Mouse (Mus musculus) left cerebral cortex, adult 9 months (tissue): ENCODE results near the gene Csnk1d.

ENCODE experiments used
- DNase-seq, 2 experiments: peaks; one replicate each; pipeline ENCODE4 v3.0.0; 2022; ENCODE audit warnings: low spot score in 2 of 2

Csnk1d gene

DNA sequence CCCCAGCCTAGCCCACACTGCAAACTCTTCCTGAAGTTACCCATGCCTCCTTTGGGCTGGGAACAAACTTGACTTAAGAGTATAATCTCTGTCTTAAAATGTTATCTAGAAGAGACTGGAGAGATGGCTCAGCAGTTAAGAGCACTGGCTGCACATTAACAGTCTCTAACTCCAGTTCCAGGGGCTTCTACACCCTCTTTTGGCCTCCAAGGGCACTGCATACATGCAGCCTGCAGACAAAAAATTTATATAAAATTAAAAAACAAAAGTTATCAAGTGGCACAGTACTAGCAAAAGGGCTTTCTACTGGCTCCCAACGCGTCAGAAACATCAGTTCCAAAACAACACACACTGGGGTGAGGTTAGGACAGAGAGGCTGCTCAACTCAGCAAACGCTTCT, 3.5 kb downstream of the Csnk1d start:
- DNase-seq = no peak

DNA sequence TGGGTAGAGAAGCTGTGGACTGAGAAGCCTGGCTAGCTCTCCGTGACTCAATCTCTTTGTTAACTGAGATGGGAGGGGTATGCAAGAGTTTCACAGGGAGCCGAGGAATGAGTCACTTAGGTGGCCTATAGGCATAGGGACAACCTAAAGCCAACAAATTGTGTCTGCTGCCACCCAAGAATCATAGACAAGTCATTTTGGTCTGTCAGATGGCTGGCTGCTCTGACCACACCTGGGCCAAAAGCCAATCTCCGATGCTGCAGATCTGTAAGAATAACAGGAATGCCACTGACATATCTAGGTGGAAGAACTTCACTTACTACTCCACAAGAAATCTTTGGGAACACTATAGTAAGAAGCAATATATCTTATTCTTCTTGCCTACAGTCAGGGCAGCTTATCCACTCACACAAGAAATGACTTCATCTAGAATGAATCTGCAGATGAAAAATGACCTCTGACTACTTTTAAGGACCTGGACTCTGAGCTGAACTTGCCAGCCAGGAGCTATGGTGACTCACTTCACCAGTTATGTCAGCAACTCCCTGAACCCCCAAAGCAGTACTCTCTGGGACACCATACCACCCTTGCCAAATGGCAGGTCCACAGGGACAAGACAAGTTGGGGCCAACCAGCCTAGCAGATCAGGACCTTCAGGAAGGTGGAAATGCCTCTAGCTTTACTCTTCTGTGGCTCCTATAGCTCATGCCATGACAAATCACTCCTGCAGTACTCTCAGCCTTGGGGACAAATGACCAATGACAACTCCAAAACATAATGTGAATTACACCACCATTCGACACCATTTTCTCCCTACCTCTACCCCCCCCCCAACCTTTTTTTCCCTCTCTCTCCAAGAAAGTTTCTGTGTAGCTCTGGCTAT, 6.4 kb downstream of the Csnk1d start:
- no peak for DNase-seq

DNA sequence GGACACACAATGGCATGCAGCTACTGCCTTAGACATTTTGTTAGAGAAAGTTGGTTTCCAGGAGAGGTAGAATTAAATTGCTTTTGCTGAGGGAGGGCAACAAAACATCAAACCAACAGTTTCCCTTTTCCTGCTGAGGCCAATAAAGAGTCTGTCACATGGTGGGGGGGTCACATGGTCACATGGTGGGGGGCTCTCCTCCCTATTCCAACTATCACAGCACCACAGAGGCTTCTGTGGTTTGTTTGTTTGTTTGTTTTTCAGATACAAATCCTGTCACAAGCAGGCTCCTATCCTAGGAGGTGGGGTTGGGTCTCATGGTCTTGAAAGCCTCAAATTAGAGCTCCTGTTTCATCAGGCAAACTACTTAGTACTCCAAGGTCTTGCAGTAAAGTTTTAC, 8.7 kb downstream of the Csnk1d start:
- DNase-seq = no peak

DNA sequence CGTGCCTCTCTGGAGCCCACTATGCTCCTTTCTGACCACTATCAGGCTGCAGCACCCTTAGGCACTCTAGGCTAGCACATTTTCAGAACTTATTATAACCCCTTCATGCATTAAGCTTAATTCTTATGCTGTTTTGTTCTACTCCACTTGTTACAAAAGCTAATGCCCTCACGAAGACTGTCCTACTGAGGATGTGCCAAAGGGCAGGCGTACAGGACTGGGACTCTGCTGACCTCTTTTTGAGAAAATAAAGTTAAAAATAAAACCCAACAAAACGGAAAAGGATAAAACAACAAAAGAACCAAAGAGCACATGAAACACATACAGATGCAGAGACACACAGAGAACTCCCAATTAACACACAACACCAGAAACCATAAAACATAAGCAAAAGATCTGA, 9.5 kb downstream of the Csnk1d start:
- DNase-seq = no peak

DNA sequence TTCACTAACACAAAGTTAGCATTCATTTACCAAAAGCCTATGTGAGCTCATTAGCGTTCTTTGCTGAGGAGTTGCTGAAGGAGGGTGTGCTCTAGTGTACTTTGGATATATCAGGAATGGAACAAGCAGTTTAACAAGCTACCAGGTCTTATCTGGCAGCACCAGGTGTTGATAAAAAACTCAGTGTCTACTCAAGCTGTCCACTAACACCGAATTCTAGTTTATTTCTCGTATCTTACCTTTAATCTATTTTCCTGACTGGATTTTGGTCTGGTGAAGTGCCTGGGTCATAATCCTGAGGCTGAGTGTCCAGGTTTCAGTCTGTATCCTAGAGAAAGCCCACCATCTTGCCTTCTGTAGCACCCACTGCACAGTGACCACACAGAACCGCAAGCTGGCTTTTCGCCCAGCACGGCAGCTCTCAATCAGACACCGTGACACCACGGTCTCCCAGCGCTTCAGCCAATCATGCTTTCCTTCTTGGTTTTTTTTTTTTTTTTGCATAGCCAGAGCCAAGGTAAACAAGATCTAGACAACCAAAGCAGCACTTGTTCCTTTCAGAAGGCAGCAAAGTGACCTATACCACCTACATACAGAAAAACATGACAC, 10.6 kb downstream of the Csnk1d start:
- DNase-seq = no peak

DNA sequence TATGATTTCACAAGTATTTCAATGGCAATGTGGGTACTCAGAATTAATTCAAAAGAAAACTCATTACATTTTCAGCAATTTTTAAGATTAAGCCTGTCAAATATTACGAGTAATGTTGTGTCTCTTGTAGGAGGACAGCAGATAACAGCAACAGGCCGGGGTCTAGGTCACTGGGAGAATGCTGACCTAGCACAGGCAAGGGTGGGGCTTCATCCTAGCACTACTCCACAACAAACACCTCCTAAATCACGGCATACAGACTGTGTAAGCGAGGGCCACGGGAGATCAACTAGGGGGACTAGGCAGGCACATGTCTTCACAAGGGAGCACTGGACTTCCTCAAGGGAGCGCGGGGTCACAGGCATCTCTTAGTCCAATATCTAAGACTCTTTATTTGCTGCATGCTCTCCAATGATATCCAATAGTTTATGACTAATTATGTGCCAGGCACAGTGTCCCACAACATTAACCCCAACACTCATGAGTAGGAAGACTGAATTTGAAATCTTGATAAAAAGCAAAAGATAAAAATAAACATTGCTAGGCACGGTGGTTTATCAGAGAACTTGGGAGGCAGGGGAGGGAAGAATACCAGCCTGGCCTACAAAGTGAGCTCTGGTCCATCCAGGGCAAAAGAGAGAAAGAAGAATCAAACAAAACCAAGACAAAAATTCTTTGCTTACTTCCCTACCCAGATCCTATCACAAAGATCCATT, 11.3 kb downstream of the Csnk1d start:
- no peak for DNase-seq

DNA sequence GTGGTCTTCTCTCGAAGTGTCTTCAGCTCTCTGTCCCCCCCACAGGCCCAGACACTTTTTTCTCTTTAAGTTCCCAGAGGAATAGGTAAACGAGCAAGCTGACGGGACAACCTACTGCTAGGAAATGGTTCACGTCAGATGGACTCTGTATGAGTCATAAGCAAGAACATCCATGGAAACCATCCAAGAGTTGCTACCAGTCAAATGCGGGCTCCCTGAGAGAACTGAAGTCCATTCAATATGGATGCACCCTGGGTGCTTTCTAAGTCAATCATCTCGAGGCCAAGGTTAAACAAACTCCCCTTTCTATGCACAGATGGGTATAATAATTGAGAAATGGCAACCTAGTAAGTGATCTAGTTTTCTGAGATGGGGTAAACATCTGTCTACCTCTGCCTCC, 17.8 kb downstream of the Csnk1d start:
- DNase-seq = no peak

DNA sequence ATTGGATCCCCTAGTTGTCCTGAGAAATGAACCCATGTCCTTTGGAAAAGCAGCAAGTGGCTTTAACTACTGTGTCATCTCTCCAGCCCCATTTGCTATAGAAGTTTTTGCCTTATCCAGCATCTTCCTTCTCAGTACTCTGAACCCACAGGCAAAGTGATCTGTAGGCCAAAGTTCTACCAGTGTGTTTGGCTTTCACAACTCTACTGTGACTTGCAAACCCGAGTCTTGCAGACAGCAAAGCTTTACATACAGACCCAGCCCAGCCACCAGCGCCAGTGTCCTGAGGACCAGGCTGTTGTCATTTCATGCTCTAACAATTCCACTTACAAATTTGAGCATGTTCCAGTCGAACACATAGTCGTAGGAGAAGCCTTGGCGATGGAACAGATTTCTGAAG, 19.9 kb downstream of the Csnk1d start:
- no peak for DNase-seq

DNA sequence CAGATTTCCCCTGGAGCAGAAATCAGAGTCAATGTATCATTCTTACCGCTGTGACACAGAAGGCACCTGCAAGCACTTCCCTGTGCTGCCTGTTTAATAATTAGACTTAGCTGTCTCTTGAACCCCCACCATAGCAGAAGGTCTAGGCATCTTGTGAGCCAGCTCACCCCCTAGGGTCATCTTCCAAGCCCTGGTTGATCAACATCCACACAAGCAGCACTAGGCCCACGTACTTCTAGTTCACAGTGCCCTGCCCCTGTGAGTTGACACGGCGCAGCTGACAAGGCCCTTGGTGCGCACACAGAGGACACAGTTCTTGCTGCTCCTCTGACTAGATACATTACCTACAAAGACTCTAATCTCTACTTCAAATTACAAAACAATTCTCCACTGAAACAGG, 21.4 kb downstream of the Csnk1d start:
- no peak for DNase-seq

DNA sequence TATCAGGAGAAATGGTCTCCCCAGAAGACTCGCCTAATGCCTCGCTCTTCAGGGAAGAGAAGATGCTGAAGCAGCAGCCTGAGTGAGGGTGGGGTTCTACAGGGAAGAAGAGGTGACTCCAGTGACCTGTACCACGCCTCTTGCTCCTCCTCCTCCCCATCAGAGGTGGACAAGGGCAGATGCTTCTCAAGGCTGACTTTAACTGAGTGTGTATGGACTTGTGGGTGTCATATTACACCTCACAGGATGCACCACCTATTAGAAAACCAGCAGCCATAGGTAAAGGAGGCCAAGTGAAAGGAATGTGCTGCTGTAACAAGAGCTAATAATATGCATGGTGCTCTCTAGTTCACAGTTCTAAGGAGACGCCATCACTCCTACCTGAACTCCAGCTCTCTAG, 25.5 kb downstream of the Csnk1d start:
- no peak for DNase-seq

DNA sequence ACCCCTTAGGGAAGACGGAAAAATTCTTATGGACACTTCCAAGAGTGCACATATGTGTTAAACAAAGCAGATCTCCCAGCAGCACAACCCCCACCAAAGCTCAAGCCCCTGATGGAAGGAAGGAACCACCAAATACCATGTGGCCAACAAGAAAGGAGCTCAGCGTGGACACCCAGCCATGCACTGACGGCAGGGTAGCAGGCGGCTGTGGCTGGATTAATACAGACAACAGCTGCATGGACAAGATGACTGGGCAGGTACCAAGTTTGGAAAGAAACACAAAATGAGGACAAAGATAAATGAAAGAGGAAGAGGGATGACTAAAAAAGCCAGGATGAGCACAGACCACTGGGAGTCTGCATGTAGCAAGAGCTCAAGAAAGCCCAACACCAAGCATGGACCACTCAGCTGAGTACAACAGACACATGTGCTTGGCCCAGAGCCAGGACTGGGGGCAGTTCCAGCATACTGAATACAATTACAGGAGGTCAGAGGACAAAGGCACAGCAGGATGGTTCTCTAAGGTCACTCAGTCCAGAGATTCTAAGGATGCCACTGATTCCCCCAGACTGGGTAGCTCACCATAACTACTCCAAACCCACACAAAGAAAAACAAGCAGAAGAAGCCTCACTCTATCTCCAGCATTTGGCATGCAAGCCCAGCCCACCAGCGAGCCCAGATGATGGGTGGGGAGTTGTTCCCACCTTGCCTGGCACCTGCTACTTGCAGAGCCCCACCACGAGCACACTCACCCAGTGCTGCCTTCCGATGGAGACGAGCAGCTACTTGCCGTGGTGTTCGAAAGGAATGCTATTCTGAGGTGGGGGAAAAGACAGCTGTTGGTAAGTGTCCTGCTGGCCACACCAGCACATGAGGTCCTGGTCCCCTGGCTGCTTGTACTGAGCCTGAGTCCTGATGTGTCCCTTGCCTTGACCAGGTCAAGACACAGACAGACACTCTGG, 26.7 kb downstream of the Csnk1d start:
- no peak for DNase-seq

DNA sequence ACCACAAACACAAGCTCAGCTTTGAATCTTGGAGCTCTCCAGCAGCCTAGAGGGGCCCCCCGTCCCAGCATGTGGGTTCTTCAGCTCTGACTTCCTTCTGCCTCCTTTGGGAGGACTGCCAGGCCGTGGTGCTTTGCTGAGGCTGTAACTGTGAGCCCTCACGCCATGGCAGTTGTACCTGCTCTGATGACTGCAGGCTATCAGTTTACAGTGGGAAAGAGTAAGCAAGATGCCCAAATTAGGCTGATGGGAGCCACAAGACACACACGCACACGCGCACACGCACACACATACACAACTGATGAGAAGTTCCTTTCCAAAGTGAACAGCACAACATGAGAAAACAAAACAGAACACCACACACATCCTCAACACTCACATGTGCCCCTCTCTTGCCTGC, 28.2 kb downstream of the Csnk1d start:
- no peak for DNase-seq

DNA sequence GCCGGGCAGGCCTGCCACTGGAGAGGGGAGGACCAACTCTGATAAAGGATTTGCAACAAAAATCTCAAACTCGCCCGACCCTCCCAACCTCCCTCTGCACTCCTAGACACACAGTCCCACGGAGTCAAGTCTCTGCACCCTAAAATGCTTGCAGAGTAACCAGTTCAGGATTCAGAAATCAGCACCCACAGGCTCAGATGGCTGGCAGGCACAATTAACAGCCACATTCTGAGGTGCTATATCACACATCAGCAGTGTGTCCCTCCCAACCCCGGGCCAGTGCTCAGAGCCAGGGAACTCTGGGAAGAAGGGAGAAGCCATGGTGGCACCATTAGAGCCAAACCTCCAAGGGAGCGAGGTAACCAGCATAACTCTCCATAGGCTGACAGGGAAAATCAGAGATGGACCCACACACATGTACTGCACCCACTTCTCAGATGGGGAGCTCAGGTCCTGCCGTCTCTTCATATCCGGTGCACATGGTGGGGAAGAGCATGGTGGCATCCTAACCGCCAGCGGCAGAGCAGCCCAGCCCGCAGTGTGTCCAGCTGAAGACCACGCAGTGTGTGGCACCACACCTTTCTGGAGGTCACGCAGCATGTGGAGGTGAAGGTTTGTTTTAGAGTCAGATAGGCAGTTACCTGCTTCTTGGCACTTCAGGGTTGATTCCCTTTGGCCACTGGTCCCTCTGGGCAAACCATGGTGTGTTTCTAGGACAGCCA, 28.9 kb downstream of the Csnk1d start:
- DNase-seq = no peak

DNA sequence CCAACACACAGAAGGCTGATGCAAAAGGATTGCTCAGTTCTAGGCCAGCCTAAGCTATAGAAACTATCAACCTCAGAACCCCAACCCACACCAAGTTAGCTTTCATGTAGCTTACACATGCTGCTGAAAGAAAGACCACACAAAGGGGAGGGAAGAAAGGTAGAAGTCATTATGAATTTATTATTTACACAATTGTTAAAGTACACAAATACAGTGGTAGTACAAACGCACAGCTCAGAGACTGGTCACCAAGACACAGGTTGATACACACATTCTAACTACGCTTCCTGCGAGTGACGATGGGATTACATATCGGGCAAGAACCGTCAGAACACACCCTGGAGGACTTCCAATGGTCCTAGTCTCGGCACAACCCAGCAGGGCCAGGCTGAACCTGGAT, 29.5 kb downstream of the Csnk1d start:
- no peak for DNase-seq

DNA sequence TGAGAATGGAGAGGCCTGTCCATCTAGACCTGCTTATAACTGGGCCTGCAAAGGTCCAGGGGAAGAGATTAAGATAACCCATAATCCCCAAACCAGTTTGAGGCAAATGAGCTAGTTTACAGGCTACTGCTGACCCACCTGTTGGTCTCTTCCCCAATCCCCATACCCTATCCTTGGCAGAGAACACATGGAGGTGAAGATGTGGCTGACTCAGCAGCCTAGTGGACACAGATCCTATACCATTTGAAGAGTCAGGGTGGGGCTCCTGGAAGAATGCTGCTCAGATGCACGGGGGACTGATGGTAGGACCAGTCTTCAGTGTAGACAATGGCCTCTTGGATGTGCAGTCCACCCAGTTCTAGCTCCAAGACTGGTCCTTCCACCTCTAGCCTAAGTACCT, 30.9 kb downstream of the Csnk1d start:
- no peak for DNase-seq

DNA sequence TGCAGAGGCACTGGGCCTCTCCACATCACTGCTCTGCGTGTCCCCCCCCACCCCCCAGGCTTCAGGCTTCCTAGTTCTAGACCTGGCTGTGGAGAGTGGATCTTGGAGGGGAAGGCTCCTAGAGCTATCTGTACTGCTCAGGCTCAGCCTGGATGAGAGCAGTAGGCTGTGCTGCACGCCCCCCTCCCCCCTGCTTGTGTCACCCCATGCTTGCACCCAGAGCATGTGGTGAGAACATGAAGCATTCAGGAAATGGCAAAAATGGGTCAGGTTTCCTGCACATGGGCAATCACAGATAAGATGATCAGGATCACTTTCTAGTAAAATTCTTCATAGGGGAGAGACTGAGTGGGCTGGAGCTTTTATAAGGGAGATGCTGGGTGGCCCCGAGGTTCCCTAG, 31.6 kb downstream of the Csnk1d start:
- no peak for DNase-seq

DNA sequence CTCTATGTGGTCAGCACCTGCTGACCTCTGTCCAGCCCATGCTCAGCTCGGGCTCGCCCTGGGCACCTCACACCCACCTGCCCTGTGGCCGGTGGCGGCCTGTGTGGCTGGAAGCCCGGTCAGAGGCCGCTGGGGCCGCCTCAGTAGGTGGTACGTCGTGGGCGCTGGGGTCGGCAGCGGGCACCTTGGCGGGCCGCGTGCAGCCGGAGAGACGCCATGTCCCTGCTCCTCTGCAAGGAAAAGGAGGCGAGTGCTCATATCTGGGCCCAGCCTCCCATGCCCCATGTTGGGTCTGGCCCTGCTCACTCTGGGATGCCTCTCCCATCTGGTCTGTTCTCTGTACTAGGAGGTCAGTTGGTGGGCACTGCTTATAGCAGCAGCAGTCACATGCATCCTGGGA, 32.1 kb downstream of the Csnk1d start:
- no peak for DNase-seq

DNA sequence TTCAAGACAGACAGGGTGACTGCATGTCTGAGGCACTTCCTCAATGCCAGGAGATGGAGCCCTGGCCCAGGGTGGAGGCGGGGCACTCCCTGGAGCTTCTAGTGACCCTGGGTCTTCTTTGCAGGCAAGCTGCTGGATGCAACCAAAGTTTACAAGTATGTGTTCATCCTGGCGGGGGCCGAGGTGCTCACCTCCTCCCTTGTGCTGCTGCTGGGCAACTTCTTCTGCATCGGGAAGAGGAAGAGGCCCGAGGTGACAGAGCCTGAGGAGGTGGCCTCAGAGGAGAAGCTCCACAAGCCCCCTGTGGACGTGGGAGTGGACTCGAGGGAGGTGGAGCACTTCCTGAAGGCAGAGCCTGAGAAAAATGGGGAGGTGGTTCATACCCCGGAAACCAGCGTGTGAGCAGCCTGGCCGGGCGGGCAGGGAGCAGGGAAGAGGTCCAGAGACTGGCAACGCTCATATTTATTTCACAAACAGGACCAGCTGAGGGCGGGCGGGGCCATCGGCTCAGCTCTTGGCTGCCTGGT, 33.3 kb downstream of the Csnk1d start:
- DNase-seq = peak in 1 of 2 experiments; percentile 35

DNA sequence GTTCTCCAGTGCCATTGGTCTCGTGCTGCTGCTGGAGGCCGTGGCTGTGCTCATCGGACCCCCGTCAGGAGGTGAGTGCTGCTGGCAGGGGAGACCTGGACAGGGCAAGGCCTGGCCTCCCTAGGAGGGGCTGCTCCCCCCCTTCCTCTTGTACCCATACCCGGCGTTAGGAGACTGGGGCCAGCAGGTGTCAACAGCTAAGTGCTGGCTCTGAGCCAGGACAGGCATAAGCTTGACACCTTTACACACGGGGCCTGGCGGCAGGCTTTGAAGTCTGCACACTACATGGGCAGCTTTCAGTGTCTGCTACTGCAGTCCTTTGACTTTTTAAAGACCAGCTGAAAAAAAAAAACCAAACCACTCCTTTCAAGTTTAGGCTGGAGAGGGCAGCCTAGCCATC, 34.1 kb downstream of the Csnk1d start:
- no peak for DNase-seq

DNA sequence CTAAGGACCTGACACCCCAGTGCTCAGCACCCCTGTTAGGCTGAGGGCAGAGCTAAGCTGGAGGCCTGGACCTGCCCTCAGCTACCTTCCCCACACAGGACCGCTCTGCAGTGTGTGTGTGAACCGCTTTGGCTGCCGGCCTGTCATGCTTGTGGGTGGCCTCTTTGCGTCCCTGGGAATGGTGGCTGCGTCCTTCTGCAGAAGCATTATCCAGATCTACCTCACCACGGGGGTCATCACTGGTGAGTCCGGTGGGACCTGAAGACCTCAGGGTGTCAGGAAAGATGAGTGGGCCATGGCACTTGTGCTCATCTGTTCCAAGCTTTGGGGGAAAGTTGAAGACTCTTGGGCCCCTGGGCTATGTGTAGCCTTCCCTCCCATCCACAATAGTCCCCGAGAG, 35.4 kb downstream of the Csnk1d start:
- DNase-seq = no peak

DNA sequence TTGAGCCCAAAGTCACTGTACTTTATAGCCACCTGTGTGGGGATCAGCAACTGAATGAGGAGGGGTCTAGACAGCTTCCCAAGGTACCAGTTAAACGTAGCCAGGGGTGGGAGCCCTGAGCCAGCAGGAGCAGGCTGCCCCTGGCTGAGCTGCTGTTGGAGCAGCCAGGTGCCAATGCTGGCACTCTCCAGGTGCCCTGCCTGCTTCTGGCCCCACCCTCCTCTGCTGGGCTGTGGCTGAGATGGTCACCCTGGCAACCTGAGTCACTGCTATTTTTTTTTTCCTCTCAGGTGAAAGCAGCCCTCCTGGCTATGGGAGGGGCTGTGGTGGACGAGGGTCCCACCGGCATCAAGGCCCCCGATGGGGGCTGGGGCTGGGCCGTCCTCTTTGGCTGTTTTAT, 36.2 kb downstream of the Csnk1d start:
- DNase-seq = no peak
